Mouse (Mus musculus): ENCODE data around the gene Mcrip2. TPM values are rescaled to one million over a fixed set of nuclear protein-coding genes. Genes with fewer than 3 reads are reported as not detected.
A peak's percentile ranks its signal among the peaks of the same experiment; 100 is the strongest.

Gene Mcrip2
- polyA plus RNA-seq, 1 experiment: 39.8 TPM

DNA sequence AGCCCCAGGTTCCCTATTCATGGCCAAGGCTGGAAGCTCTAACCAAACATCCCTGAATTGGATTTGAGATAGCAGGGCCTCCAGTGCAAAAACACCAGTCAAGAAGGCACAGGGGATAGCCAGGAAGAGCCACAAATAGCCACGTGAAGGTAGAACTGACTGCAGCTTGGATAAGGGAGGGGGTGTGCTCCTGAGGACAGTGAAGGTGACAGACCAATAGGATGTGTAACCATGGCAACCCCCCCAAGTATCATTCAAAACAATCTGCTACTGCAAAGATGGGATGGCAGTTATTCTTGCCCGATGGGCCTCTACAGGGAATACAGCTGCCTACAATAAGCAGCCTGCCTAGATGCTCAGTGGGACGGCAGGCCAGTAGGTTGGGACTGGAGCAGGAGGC lies 31.0 kb downstream of the Mcrip2 start:
- no peak for DNase-seq (ENCODE audit: low read depth, low spot score)
- 61% methylated on average over 3 of the region's 3 CpGs for WGBS

DNA sequence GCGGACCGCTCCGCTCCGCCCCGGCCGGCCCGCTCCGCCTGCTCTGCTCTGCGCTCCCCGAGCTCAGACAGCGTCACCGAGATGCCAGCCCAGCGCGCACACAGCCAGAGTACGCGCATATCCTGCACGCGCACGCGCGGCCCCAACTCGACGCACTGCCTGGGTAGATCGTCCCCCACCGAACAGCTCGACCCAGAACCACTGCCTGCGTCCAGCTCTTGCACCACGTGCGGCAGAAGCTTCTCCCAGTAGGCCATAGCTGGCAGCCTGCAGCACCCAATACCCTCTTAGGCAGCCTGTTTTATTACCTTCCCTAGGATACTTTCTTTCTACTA lies 31.5 kb downstream of the Mcrip2 start, which contains the start of gene Rhbdl1:
Gene Rhbdl1 (minus strand): TSS at position 220 of the 335 bp plus-strand sequence.
- 6% methylated on average over 29 of the region's 29 CpGs for WGBS
- DNase-seq (ENCODE audit: low read depth, low spot score): no peak

- DNase-seq (ENCODE audit: low read depth, low spot score): no peak
These were observed 32.0 kb downstream of the Mcrip2 start for GRCm38 (mm10) chr17:25836397-25837075.

DNA sequence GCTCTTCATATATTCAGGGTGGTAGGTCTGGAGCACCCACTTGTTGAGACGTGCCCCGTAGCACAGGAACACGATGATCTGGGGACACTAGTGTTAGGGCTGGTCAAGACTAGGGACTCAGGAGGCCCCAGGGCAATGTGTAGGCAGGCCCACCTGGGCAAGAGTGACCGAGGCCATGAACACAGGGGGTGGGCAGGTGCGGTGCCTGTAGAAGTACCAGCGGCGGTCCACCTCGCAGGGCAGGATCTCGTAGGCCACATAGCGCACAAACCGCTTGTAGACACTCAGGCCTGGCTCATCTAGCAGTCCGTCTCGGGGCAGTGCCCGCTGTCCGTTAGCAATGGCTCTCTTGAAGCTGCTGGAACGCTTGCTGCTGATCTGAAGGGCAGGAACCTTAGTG lies 32.7 kb downstream of the Mcrip2 start:
- DNase-seq (ENCODE audit: low read depth, low spot score): no peak
- WGBS: 91% methylated on average over 16 of the region's 16 CpGs

More at GRCm38 (mm10) chr17:25836397-25837075, 32.0 kb downstream of the Mcrip2 start:
- WGBS: 25% methylated on average over 23 of the region's 23 CpGs

DNA sequence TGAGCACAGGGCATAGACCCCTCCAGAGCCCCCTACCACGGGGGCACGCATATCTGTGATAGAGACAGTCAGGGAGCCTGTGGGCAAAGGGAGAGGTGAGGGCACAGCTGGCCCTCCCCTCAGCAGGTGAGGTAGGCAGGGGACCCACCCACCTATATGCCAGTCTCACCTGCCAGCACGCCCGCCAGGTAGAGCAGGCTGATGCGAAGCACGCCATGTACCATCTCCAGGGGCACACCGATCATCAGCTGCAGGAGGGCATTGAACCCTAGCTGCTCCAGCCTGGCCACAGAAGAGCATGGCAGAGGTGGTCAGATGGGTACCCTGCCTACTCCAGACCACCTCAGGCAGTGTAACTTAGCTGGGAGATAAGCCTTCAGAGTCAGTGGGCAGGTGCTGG lies 33.3 kb downstream of the Mcrip2 start:
- no peak for DNase-seq (ENCODE audit: low read depth, low spot score)
- 93% methylated on average over 7 of the region's 7 CpGs for WGBS

GRCm38 (mm10) chr17:25834595-25835222 lies 33.9 kb downstream of the Mcrip2 start:
- no peak for DNase-seq (ENCODE audit: low read depth, low spot score)
- WGBS: 52% methylated on average over 12 of the region's 12 CpGs

- WGBS: 11% methylated on average over 6 of the region's 6 CpGs
- DNase-seq (ENCODE audit: low read depth, low spot score): no peak
These were observed 34.5 kb downstream of the Mcrip2 start for GRCm38 (mm10) chr17:25833961-25834594.

- peak; percentile 85 for DNase-seq (ENCODE audit: low read depth, low spot score)
- under 1% methylated on average over 24 of the region's 24 CpGs for whole genome bisulfite sequencing
These were observed 35.3 kb downstream of the Mcrip2 start, which contains the start of gene Stub1 for GRCm38 (mm10) chr17:25833291-25833663. Gene Stub1, minus strand, starts transcription at chr17:25833404.

DNA sequence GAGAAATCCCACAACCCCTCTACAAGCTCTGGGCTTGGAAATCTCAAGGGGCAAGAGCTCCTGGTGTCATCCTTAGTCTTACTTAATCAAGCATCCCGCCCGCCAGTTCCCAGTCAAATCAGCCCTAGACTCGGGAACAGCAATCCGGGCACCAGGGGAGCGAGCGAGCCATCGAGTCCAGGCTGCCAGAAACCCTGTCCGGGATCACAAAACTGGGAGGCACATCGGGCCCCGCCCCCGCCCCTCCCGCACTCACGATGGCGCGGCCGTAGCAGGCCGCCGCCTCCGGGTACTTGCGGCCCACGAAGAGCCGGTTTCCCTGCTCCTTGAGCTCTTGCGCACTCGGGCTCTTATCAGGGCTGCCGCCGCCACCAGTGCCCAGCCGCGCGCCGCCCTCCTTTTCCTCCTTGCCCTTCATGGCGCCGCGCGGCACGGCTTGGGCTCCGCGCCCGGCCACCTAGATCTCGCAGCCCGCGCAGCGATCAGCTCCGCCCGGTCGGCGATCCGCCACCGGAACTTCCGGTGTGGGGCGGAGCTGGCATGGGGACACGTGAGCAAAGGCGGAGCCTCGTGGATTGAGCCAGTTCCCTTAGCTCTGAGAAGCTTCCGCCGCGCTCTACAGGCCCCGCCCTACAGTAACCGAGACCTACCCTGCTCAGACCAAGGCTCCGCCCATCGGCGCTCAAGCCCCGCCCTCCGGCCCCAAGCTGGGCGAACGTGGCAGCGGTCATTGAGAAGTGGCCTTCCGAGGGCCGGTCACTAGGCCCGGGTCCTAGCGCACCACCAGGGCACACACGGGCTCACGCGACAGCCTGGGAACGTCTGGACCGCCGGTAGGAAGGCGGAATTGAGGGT lies 35.9 kb downstream of the Mcrip2 start:
- DNase-seq (ENCODE audit: low read depth, low spot score): peak; percentile 94
- WGBS: under 1% methylated on average over 77 of the region's 77 CpGs

GRCm38 (mm10) chr17:25831451-25832281 lies 36.9 kb downstream of the Mcrip2 start:
- 24% methylated on average over 21 of the region's 21 CpGs for WGBS
- DNase-seq (ENCODE audit: low read depth, low spot score): no peak

- WGBS: 81% methylated on average over 14 of the region's 14 CpGs
These were observed 37.6 kb downstream of the Mcrip2 start for GRCm38 (mm10) chr17:25830806-25831431.

GRCm38 (mm10) chr17:25830200-25830753 lies 38.3 kb downstream of the Mcrip2 start:
- WGBS: 71% methylated on average over 4 of the region's 4 CpGs
- no peak for DNase-seq (ENCODE audit: low read depth, low spot score)

More at GRCm38 (mm10) chr17:25830806-25831431, 37.6 kb downstream of the Mcrip2 start:
- no peak for DNase-seq (ENCODE audit: low read depth, low spot score)

GRCm38 (mm10) chr17:25829558-25830017 lies 39.0 kb downstream of the Mcrip2 start:
- no peak for DNase-seq (ENCODE audit: low read depth, low spot score)
- 27% methylated on average over 8 of the region's 8 CpGs for WGBS

GRCm38 (mm10) chr17:25828712-25829557 lies 39.6 kb downstream of the Mcrip2 start, which contains the start of gene Jmjd8:
Gene Jmjd8, plus strand, starts transcription at chr17:25828867.
- under 1% methylated on average over 32 of the region's 32 CpGs for WGBS
- DNase-seq (ENCODE audit: low read depth, low spot score): no peak

DNA sequence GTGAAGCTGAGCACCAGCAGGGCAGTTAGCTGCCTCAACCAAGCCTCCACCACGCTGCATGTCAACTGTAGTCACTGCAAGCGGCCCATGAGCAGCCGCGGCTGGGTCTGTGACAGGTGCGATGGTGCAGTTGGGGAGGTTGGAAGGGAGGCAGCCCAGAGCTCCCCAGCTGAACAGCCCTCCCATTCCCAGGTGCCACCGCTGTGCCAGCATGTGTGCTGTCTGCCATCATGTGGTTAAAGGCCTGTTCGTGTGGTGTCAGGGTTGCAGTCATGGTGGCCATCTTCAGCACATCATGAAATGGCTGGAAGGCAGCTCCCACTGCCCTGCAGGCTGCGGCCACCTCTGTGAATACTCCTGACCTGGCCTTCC lies 40.4 kb downstream of the Mcrip2 start:
- DNase-seq (ENCODE audit: low read depth, low spot score): no peak
- WGBS: 79% methylated on average over 8 of the region's 8 CpGs

- 92% methylated on average over 22 of the region's 22 CpGs for WGBS
- DNase-seq (ENCODE audit: low read depth, low spot score): no peak
These were observed 40.9 kb downstream of the Mcrip2 start for GRCm38 (mm10) chr17:25827546-25828222.

GRCm38 (mm10) chr17:25827011-25827410 lies 41.6 kb downstream of the Mcrip2 start:
- no peak for DNase-seq (ENCODE audit: low read depth, low spot score)
- whole genome bisulfite sequencing: 92% methylated on average over 13 of the region's 13 CpGs

Measured in large intestine, adult 2 months (tissue).